Mouse (Mus musculus) spleen, adult 2 months (tissue): ENCODE measurements around the gene Insig1. TPM values are rescaled to one million over a fixed set of nuclear protein-coding genes. Genes with fewer than 3 reads are reported as not detected.

ENCODE experiments used
- DNase-seq, 2 experiments: peaks; one replicate each; pipeline versions ENCODE4 v3.0.0 to v3.0.0-alpha.2; 2012 to 2021; ENCODE audit warnings: low spot score in 2 of 2, low read depth in 1 of 2
- H3K27ac ChIP-seq: fragments of 200-500 bp; 2 replicates; pipeline ENCODE4 v1.5.1; 2012; ENCODE audit warnings: low read length, inconsistent platforms; ENCODE audit not compliant: insufficient read depth
- H3K27me3 ChIP-seq: fragments of 200-500 bp; 2 replicates; pipeline ENCODE4 v1.6.1; 2012; ENCODE audit warnings: mild to moderate bottlenecking, moderate library complexity, low read length, inconsistent platforms; ENCODE audit not compliant: control insufficient read depth, insufficient read depth
- H3K36me3 ChIP-seq: fragments of 200-500 bp; 2 replicates; pipeline ENCODE4 v1.6.1; 2012; ENCODE audit warnings: mild to moderate bottlenecking, low read length, inconsistent platforms; ENCODE audit not compliant: control insufficient read depth, insufficient read depth
- H3K4me1 ChIP-seq: fragments of 200-500 bp; 2 replicates; pipeline ENCODE4 v1.6.1; 2011; ENCODE audit warnings: inconsistent platforms; ENCODE audit not compliant: control insufficient read depth, insufficient read depth, insufficient read length
- H3K4me3 ChIP-seq: fragments of 200-500 bp; 2 replicates; pipeline ENCODE4 v1.5.1; 2011; ENCODE audit warnings: mild to moderate bottlenecking, inconsistent platforms; ENCODE audit not compliant: insufficient read depth, insufficient read length; ENCODE audit errors: extremely low read depth
- CTCF ChIP-seq: fragments of 200-500 bp; IDR thresholded peaks from 2 replicates; pipeline ENCODE4 v1.5.1; 2011; ENCODE audit warnings: mild to moderate bottlenecking, inconsistent platforms; ENCODE audit not compliant: insufficient read depth, insufficient read length, insufficient replicate concordance; ENCODE audit errors: extremely low read depth
- POLR2A ChIP-seq: fragments of 200-500 bp; IDR thresholded peaks from 2 replicates; pipeline ENCODE4 v1.6.1; 2011; ENCODE audit warnings: low read depth, low read length, inconsistent platforms
- WGBS: fragments of 180-500 bp; shearing (Covaris S2); methylation state at CpG from one replicate; pipeline ENCODE4 v1.1.7; 2018; 5-methylcytosine and 5-hydroxymethylcytosine counted together
- polyA plus RNA-seq: library from polyadenylated mRNA; depleted of rRNA; stranded (reverse); fragments of >200 nt; gene quantifications from 2 replicates; pipeline ENCODE4 v1.2.3, GENCODE M21; 2012

Gene Insig1
- polyA plus RNA-seq, 1 experiment: 20.6 TPM

- TF ChIP-seq CTCF: no peak
- no peak for TF ChIP-seq POLR2A
- no peak for DNase-seq
- WGBS: 70% methylated on average over 2 of the region's 2 CpGs
- H3K36me3 ChIP-seq: no peaks in the 10 kb centered on the region
- no peaks in the 10 kb centered on the region for H3K27me3 ChIP-seq
- H3K4me1 ChIP-seq: no peaks in the 10 kb centered on the region
- no peak overlapping the region for H3K4me3 ChIP-seq
- H3K27ac ChIP-seq: no peak overlapping the region
Observed at GRCm38 (mm10) chr5:28042779-28043178, 28.4 kb upstream of the Insig1 start.

- WGBS: 86% methylated on average over 5 of the region's 5 CpGs
- DNase-seq: no peak
- no peak for TF ChIP-seq CTCF
- no peak for TF ChIP-seq POLR2A
Observed at GRCm38 (mm10) chr5:28043386-28043785, 27.8 kb upstream of the Insig1 start.

GRCm38 (mm10) chr5:28046966-28047365 lies 24.2 kb upstream of the Insig1 start:
- Histone ChIP-seq H3K27me3 (no peaks in the 10 kb centered on the region), H3K4me1 (no peaks in the 10 kb centered on the region), H3K36me3 (no peaks in the 10 kb centered on the region), H3K4me3 (no peak overlapping the region), H3K27ac (no peak overlapping the region)
- no peak for DNase-seq
- TF ChIP-seq POLR2A (no peak), CTCF (no peak)
- WGBS: 88% methylated on average over 3 of the region's 3 CpGs

More at GRCm38 (mm10) chr5:28043386-28043785, 27.8 kb upstream of the Insig1 start:
- H3K4me1 ChIP-seq: no peaks in the 10 kb centered on the region
- no peaks in the 10 kb centered on the region for H3K27me3 ChIP-seq
- no peak overlapping the region for H3K4me3 ChIP-seq
- no peaks in the 10 kb centered on the region for H3K36me3 ChIP-seq
- H3K27ac ChIP-seq: no peak overlapping the region

GRCm38 (mm10) chr5:28047961-28048360 lies 23.2 kb upstream of the Insig1 start:
- 68% methylated on average over 1 of the region's 1 CpGs for WGBS
- Histone ChIP-seq H3K4me3 (no peak overlapping the region), H3K36me3 (no peaks in the 10 kb centered on the region), H3K27ac (no peak overlapping the region), H3K27me3 (no peaks in the 10 kb centered on the region), H3K4me1 (no peaks in the 10 kb centered on the region)
- no peak for DNase-seq
- TF ChIP-seq POLR2A: no peak
- TF ChIP-seq CTCF: no peak

GRCm38 (mm10) chr5:28055450-28055849 lies 15.7 kb upstream of the Insig1 start:
- H3K36me3 ChIP-seq: no peaks in the 10 kb centered on the region
- no peak overlapping the region for H3K4me3 ChIP-seq
- WGBS: 75% methylated on average over 2 of the region's 2 CpGs
- no peaks in the 10 kb centered on the region for H3K27me3 ChIP-seq
- H3K27ac ChIP-seq: no peak overlapping the region
- DNase-seq: no peak
- no peak for TF ChIP-seq POLR2A
- H3K4me1 ChIP-seq: no peaks in the 10 kb centered on the region

- H3K27ac ChIP-seq: no peak overlapping the region
- H3K4me1 ChIP-seq: no peaks in the 10 kb centered on the region
- no peaks in the 10 kb centered on the region for H3K36me3 ChIP-seq
- no peak overlapping the region for H3K4me3 ChIP-seq
- no peak for TF ChIP-seq CTCF
- no peak for TF ChIP-seq POLR2A
- no peak for DNase-seq
- H3K27me3 ChIP-seq: no peaks in the 10 kb centered on the region
- 48% methylated on average over 3 of the region's 3 CpGs for WGBS
Observed at GRCm38 (mm10) chr5:28056877-28057276, 14.3 kb upstream of the Insig1 start.

- no peaks in the 10 kb centered on the region for H3K36me3 ChIP-seq
- no peaks in the 10 kb centered on the region for H3K27me3 ChIP-seq
- H3K4me3 ChIP-seq: no peak overlapping the region
- no peak overlapping the region for H3K27ac ChIP-seq
- TF ChIP-seq POLR2A: no peak
- no peak for TF ChIP-seq CTCF
- peaks cover 3% of the 10 kb centered on the region; the same call in 1 of the 2 replicates for H3K4me1 ChIP-seq
- no peak for DNase-seq
Observed at GRCm38 (mm10) chr5:28060506-28060905, 10.7 kb upstream of the Insig1 start.
